Mouse (Mus musculus) liver, adult (tissue): ENCODE measurements around the gene Psma1.

Experiments used
- GATA4 ChIP-seq: IDR thresholded peaks from 2 replicates; pipeline ENCODE4 v1.6.1; 2014; ENCODE audit warnings: mild to moderate bottlenecking, low read length; ENCODE audit not compliant: insufficient replicate concordance

Gene Psma1

DNA sequence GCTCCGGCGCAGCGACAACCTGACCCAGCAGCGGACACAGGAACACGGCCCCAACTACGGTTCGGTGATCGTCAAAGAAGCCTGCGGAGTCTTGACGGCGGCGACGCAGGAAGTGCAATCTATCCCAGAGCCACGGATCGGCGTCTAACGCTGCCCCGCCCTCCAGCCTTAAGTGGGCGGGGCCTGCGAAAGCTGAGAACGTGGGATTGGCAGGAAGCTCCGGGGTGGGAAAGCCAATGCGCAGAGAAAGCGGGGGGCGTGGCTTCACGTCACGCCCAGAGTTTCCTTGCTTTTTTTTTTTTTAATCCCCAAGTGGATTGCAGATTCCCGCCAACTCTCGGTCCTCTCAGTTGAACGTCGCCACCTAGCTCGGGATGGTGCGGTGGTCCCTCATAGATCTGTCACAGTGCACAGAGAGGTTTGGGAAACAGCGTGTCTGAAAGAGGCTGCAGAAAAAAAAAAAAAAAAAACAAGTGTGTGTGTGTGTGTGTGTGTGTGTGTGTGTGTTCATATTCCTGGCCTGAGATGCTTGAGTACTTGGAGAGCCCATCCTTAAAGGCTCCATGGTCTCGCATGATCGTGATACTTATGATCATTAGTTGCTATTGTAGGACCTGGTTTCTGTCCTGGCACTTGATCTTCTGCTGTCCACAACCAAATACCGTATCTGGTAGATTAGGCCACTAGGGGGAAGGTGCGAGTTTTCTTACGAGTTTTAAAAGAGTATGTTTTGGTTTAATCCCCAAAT is at the start of gene Psma1:
Gene Psma1, minus strand, starts transcription at position 114 of the 748 bp plus-strand sequence.
- TF ChIP-seq GATA4: no peak

DNA sequence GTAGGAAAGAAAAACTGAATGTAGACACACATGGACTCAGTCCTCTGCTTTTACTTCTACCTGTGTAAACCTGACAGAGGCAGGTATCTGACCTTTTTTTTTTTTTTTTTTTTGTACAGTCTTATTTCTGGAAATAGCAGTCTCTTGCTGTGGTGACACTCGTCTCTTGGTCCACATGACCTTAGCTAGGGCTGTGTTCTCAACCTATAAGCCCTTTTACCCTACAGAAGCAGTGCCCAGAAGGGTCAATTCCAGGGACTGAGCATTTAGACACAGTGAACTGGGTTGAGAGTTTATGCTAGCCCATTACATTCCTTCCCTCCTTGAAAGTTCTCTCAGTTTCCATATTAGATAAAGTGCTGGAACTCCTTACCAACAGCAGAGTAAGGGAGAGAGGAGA is 47.6 kb upstream of the Psma1 start:
- TF ChIP-seq GATA4: no peak

DNA sequence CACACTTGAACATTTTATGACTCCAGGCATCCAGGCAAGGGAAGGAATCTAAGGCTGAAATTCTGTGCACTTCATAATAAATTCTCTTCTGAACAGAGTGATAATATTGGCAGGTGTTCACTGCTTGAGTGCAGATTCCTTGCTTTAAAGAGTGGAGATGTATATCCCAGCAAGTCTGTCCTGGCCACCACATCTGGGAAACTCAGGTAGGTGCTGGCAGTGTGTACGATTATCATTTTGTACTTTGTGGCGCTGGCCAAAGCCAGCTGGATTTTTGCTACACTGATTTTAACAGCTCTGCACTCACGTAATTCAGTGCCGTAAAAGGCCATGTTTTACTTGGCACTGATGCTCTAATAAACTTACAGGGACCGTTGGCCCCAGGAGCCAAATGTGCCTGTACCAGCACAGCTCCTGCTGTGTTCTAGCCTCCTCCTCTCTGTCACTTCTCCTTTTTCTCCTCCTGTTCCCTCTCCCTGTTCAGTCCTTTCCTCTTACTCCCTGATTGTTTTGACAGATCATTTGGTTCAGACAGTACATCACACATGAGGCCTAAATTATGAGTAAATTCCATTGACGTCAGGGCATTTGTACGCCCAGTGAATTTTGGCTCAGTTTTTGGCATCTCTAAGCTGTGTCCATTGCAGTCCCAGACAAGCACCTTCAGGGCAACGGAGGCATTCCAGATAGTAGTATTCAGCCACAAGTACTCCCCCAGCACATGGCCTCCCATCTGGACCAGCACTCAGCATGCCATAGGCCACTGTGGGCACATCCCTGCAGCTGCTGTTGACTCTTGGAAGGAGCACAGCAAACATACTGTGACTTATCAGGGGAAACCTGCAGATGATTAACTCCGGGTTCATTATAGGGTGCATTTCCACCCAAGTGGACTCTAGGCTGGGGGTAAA is 46.9 kb upstream of the Psma1 start:
- peak; percentile 77; the same call in 1 of the 2 replicates for TF ChIP-seq GATA4

DNA sequence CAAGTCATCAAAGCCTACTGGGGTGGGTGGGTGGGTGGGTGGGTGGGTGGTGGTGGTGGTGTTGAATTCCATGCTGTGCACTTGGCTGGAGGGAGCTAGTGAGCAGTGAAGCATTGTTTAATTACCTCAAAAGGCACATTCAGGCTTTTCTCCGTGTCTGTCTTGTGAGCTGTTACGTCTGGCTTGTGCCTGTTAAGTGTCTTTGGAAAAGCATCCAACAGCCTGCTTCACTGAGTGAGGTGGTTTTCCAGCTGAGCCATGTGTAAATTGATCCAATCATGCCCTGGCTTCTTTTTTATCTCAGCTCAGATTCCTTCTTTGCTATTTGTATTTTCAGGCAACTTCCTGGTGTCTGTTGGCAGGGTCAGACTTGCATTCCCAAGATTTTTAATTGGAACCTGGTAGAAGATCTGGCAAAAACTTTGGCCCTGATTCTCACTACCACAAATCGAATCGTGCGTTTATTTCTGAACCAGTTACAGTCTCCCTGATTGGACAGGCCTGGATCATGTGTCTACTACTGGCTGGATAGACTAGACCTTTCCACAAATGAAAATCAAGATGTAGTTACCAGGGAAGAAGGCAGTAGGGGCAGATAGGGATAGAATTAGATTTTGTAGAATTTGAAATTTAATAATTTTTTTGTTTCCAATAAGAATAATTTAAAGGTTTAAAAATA is 45.9 kb upstream of the Psma1 start:
- TF ChIP-seq GATA4: no peak; the same call in 1 of the 2 replicates

DNA sequence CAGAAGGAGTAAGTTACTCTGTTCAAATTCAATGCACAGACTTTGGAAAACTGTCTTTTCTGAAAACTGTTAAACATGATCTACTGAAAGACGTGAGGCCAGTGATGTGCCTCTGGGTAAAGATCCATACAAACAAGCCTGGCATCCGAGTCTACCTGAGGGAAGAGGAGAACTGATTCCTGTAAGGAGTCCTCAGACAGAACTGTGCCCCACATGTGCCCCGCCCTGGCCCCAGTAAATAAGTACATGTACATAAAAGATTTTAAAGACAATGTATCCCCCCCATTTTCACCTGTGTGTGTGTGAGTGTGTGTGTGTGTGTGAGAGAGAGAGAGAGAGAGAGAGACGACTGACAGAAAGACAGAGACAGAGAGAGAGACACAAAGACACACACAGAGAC is 42.0 kb upstream of the Psma1 start:
- no peak for TF ChIP-seq GATA4

DNA sequence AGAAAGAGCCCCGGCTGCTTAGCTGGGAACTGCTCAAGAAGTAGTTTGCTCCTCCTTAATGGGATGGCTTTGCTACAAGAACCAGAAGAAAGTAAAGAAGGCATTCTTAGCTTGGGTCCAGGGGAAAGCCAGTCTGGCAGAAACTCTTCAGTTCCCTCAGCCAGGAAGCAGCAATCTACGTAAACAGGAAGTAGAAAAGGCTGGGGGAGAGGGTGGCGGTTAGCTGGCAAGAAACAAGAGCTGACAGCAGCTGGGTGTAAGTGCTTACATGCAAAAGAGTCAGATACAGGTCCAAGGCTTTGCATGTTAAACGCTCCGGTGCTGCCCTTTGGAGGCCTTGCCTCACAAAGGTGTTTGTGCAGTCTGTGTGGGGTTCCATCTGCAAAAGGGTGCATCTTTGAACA is 41.5 kb upstream of the Psma1 start:
- TF ChIP-seq GATA4: peak; percentile 45; the same call in 1 of the 2 replicates

DNA sequence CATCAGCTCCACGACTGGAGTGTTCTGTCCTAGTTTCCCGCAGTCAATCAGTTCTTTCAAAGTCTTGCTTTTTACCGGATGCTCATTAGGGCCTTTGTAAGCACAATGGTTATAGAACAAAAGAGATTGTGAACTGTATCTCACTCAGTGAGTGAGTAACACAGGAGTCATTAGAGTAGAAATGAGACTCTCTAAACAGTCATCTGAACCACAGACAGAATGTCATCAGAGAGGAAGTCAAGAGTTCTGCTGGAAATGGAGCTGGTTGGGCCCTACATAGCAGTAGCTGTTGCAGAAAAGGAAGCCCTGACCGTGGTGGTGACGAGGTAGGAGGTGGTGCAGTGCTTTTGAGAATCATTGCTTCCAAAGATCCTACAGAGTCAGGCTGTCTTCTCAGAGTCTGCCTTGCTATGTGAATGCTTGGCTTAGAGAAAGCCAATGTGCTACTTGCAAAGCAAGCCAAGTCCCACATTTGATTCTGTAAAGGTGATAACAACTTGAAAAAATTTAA is 40.5 kb upstream of the Psma1 start:
- no peak for TF ChIP-seq GATA4

DNA sequence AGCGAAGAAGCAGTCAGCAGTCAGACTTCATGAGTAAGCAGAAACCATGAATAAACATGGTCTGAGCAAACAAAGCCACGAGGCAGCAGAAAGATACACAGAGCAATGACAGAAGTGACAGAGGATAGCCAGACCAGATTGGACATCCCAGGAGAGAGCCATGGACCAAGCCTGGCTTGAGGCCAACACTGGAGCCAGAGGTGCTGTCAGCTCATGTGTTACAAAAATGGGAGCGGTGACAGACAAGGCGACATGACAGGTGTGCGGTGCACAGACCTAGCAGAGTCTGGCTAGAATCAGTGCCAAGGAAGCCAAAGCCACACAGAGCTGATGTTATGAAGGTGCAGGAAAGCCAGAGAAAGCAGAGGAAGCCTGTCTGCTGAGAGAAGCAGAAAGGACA is 35.3 kb upstream of the Psma1 start:
- TF ChIP-seq GATA4: no peak

DNA sequence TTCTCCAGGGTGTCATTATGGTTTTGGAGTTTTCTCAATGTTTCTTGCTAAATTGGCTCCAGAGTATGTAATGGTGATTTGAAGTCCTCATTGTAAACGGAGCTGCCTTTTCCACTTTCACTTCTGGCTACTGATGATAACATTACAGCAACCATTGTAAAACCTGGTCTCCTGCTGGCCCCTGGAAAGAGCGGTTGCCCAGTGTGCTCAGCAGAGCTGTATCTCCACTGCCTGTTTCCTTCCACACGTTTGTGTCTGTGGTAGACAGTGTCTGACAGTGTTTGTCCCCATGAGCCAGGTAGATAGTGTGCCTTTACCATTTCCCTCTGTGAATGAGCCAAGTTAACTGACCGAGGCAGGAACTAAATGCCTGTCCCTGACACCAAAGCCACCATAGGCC is 33.1 kb upstream of the Psma1 start:
- TF ChIP-seq GATA4: no peak

DNA sequence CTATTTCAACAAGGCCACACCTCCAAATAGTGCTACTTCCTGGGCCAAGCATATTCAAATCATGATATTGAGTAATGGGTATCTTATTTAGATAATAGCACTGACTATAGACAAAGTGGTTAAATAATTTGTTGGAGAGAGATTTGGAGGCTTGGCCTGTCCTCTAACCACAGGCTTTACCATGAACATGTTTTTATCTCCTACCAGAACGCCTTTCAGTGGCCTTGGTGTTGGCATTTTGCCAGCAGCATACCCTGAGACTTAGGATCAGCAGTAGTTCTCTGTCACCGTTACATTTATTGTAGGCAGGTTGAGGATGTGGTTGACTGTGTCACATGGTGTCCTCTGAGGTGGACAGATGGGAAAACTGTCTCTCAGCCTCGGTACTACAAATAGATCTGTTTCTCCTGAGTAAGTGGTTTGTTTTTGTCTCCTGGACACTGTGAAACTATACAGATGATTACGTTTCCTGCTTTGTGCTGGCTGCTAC is 25.4 kb upstream of the Psma1 start:
- TF ChIP-seq GATA4: no peak

DNA sequence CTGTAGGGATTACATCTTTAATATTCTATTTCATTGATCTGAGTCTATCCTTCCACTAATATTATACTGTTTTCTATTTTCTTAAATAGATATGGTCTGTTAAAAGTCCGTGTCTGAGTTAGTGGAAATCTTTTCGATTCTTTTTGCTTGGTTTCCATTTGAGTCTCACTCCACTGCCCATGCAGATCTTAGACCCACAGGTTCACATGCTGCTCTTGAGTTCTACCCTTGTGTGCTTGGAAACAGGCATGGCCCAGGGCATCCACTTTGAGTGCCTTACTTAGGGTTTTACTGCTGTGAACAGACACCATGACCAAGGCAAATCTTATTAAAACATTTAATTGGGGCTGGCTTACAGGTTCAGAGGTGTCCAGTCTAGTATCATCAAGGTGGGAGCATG is 24.9 kb upstream of the Psma1 start:
- TF ChIP-seq GATA4: no peak

DNA sequence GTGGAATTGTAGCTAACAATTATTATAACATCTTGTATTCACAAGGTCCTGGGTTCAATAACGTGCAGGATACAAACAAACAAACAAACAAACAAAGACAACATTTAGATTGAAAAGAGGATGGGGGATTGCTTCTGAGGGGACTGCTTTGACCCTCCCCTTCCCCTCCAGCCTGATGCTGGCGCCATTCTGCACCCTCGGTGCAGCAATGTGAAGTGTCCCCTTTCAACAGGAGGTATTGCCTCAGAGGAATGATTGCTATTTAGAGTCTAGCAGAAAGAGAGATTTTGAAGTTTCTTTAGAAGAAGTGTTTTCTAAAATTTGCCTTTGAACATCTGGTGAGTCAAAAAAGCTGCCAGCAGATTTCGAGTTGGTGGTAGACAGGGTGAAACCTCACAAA is 23.3 kb upstream of the Psma1 start:
- TF ChIP-seq GATA4: no peak

DNA sequence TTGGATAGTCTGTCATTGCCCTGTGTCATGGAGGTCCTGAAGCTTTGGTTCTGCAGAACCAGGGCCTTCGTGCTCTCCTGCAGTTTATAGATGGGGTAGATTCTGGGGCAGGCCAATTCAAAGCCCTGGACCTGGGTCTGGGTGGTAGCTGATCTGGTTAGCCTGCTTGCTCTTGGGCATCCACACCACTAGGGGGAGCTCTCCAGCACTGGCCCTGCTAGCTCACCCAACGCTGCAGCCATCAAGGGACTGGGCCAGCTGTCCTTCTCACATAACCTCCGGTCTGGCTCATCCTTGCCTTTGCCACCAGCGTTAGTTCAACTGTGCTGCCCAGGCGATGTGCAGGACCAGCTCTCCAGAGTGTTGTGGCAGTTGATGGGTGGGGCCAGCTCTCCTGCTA is 18.8 kb upstream of the Psma1 start:
- TF ChIP-seq GATA4: no peak

DNA sequence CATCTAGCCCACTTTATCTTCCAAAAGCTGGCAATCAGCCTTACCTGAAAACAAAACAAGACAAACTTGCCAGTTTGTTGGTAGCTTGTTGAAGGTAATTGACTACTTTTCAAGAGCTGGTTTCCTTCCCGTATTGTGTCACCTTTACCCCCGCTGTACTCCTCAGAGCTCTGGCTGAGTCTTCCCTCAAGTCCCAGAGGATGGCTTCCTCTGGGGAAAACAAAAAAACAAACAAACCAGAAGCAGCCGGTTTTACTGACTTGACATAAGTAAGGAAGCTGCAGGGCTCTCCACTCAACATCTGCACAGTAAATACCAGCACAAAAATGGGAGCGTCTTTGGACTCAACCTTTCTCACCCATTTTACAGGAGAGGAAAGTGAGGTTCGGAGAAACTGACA is 18.0 kb upstream of the Psma1 start:
- no peak for TF ChIP-seq GATA4

DNA sequence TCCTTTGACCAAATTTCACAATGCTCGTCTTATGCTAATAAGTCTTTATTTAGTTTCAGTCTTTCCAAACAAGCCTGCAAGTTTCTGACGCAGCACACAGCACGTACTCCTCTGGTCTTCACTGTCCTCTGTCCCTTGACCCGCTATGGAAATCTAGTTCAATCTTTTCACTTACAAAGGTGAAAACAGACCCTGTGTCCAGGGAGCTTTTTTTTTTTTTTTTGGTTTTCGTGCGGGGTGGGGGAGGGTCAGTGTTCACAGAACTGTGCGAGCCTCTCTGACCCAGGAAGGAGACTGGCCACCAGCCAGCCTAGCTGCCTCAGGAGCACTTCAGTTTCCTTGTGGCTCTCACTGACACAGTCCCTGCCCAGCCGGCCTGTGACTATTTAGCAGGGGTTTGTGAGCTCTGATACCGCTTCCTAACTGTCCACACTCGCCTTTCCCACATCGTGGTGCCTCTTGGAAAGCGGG is 16.6 kb upstream of the Psma1 start:
- TF ChIP-seq GATA4: no peak
